Mouse (Mus musculus) MEL (cell line): ENCODE results near the gene Olfr393. TPM values are rescaled to one million over a fixed set of nuclear protein-coding genes. Genes with fewer than 3 reads are reported as not detected.

Experiments
- DNase-seq: peaks from one replicate; pipeline ENCODE4 v3.0.0; 2011; ENCODE audit warnings: low read depth, low spot score
- H3K27ac ChIP-seq: 2 replicates; pipeline ENCODE4 v1.5.1; 2012; ENCODE audit warnings: low read depth, mild to moderate bottlenecking, control low read depth, low read length, moderate library complexity; ENCODE audit not compliant: control insufficient read depth
- H3K27me3 ChIP-seq, 2 experiments: fragments of 150-350 bp in 1 of 2; sonication (generic) in 1 of 2; 2 replicates each; pipeline ENCODE4 v1.6.1; 2012; ENCODE audit warnings: low read length in 2 of 2, mild to moderate bottlenecking in 2 of 2, improper control_type of control experiment in 1 of 2, moderate library complexity in 1 of 2; ENCODE audit not compliant: insufficient read depth in 2 of 2, control insufficient read depth in 1 of 2
- H3K36me3 ChIP-seq, 2 experiments: 2 replicates each; pipeline ENCODE4 v1.6.1; 2012 to 2014; ENCODE audit warnings: low read length in 2 of 2, improper control_type of control experiment in 1 of 2, inconsistent platforms in 1 of 2, mild to moderate bottlenecking in 1 of 2; ENCODE audit not compliant: insufficient read depth in 2 of 2, control insufficient read depth in 1 of 2
- H3K4me1 ChIP-seq, 2 experiments: fragments of 150-350 bp in 1 of 2; sonication (generic) in 1 of 2; 2 replicates each; pipeline ENCODE4 v1.6.1; 2012; ENCODE audit warnings: low read length in 2 of 2, improper control_type of control experiment in 1 of 2, mild to moderate bottlenecking in 1 of 2; ENCODE audit not compliant: insufficient read depth in 2 of 2, control insufficient read depth in 1 of 2
- H3K4me3 ChIP-seq, 2 experiments: fragments of 150-350 bp in 1 of 2; sonication (generic) in 1 of 2; 2 replicates each; pipeline ENCODE4 v1.5.1; 2012; ENCODE audit warnings: low read depth in 2 of 2, low read length in 2 of 2, mild to moderate bottlenecking in 2 of 2, moderate library complexity in 2 of 2, control low read depth in 1 of 2, improper control_type of control experiment in 1 of 2; ENCODE audit not compliant: control insufficient read depth in 1 of 2, insufficient read depth in 1 of 2
- H3K79me2 ChIP-seq: 2 replicates; pipeline ENCODE4 v1.6.1; 2012; ENCODE audit warnings: mild to moderate bottlenecking, low read length, moderate library complexity; ENCODE audit not compliant: control insufficient read depth, poor library complexity, insufficient read depth
- H3K9ac ChIP-seq: 2 replicates; pipeline ENCODE4 v1.6.1; 2012; ENCODE audit warnings: low read depth, mild to moderate bottlenecking, control low read depth, low read length, moderate library complexity; ENCODE audit not compliant: control insufficient read depth, poor library complexity, severe bottlenecking
- H3K9me3 ChIP-seq: fragments of 150-350 bp; sonication (generic); replicated peaks from 2 replicates; pipeline ENCODE4 v1.6.1; 2012; ENCODE audit warnings: mild to moderate bottlenecking, low read length, improper control_type of control experiment, moderate library complexity; ENCODE audit not compliant: insufficient read depth
- CHD2 ChIP-seq: IDR thresholded peaks from 2 replicates; pipeline ENCODE4 v1.6.1; 2011; ENCODE audit warnings: low read length, improper control_type of control experiment
- CTCF ChIP-seq, 3 experiments: IDR thresholded peaks in 2 of 3; conservative IDR thresholded peaks in 1 of 3; 2 replicates each; pipeline ENCODE4 v1.5.1; 2011 to 2012; ENCODE audit warnings: low read length in 3 of 3, low read depth in 2 of 3, mild to moderate bottlenecking in 2 of 3, improper control_type of control experiment in 1 of 3, inconsistent platforms in 1 of 3, mixed read lengths in 1 of 3, moderate library complexity in 1 of 3; ENCODE audit not compliant: control insufficient read depth in 1 of 3, insufficient read depth in 1 of 3, poor library complexity in 1 of 3, severe bottlenecking in 1 of 3
- E2F4 ChIP-seq: IDR thresholded peaks from 2 replicates; pipeline ENCODE4 v1.6.1; 2011; ENCODE audit warnings: low read depth, low read length, improper control_type of control experiment, borderline replicate concordance
- GABPA ChIP-seq: IDR thresholded peaks from 2 replicates; pipeline ENCODE4 v1.6.1; 2012; ENCODE audit warnings: low read depth, mild to moderate bottlenecking, inconsistent platforms, low read length, improper control_type of control experiment, moderate library complexity
- MEF2A ChIP-seq: IDR thresholded peaks from 2 replicates; pipeline ENCODE4 v1.6.1; 2014; ENCODE audit warnings: low read depth, mild to moderate bottlenecking, inconsistent platforms, low read length, improper control_type of control experiment; ENCODE audit not compliant: poor library complexity, insufficient replicate concordance, severe bottlenecking; ENCODE audit errors: extremely low read depth
- MYC ChIP-seq: IDR thresholded peaks from 2 replicates; pipeline ENCODE4 v1.6.1; 2011; ENCODE audit warnings: low read depth, mild to moderate bottlenecking, low read length, improper control_type of control experiment, moderate library complexity
- NELFE ChIP-seq: IDR thresholded peaks from 2 replicates; pipeline ENCODE4 v1.6.1; 2011; ENCODE audit warnings: low read depth, low read length, improper control_type of control experiment
- POLR2AphosphoS5 ChIP-seq: IDR thresholded peaks from 2 replicates; pipeline ENCODE4 v1.6.1; 2012; ENCODE audit warnings: low read depth, borderline replicate concordance, mild to moderate bottlenecking, inconsistent platforms, low read length, moderate library complexity, mixed read lengths
- RCOR1 ChIP-seq: IDR thresholded peaks from 2 replicates; pipeline ENCODE4 v1.6.1; 2012; ENCODE audit warnings: low read depth, mild to moderate bottlenecking, inconsistent platforms, low read length, improper control_type of control experiment
- SIN3A ChIP-seq: IDR thresholded peaks from 2 replicates; pipeline ENCODE4 v1.6.1; 2012; ENCODE audit warnings: low read length, improper control_type of control experiment, inconsistent platforms
- TCF12 ChIP-seq: IDR thresholded peaks from 2 replicates; pipeline ENCODE4 v1.6.1; 2014; ENCODE audit warnings: low read depth, mild to moderate bottlenecking, inconsistent platforms, low read length, improper control_type of control experiment, moderate library complexity
- USF2 ChIP-seq, 2 experiments: IDR thresholded peaks; 2 replicates each; pipeline ENCODE4 v1.6.1; 2011 to 2012; ENCODE audit warnings: improper control_type of control experiment in 2 of 2, low read length in 2 of 2, borderline replicate concordance in 1 of 2, inconsistent platforms in 1 of 2, low read depth in 1 of 2, mild to moderate bottlenecking in 1 of 2; ENCODE audit not compliant: insufficient read depth in 1 of 2
- ZC3H11A ChIP-seq: IDR thresholded peaks from 2 replicates; pipeline ENCODE4 v1.6.1; 2012; ENCODE audit warnings: low read depth, mild to moderate bottlenecking, inconsistent platforms, low read length, improper control_type of control experiment
- ZKSCAN1 ChIP-seq: IDR thresholded peaks from 2 replicates; pipeline ENCODE4 v1.6.1; 2012; ENCODE audit warnings: low read depth, mild to moderate bottlenecking, inconsistent platforms, low read length, improper control_type of control experiment, moderate library complexity
- ZMIZ1 ChIP-seq: IDR thresholded peaks from 2 replicates; pipeline ENCODE4 v1.6.1; 2012; ENCODE audit warnings: low read depth, mild to moderate bottlenecking, inconsistent platforms, low read length, improper control_type of control experiment, moderate library complexity
- polyA plus RNA-seq, 2 experiments: library from polyadenylated mRNA; stranded (reverse) in 1 of 2; unstranded in 1 of 2; fragments of >175 nt in 1 of 2; fragments of >200 nt in 1 of 2; gene quantifications; 2 replicates each; pipeline versions ENCODE4 v1.2.1 to v1.2.4; 2012; ENCODE audit warnings: low replicate concordance in 2 of 2, low read depth in 1 of 2; ENCODE audit not compliant: insufficient read length in 2 of 2, insufficient read depth in 1 of 2, missing spikeins in 1 of 2
- total RNA-seq: library from RNA; depleted of rRNA; stranded (reverse); fragments of 300-350 nt; gene quantifications from 2 replicates; pipeline ENCODE4 v1.2.3, GENCODE M21; 2012; rRNA removed

Olfr393 gene
- total RNA-seq (not detected in 2 replicates), polyA plus RNA-seq (not detected)

DNA sequence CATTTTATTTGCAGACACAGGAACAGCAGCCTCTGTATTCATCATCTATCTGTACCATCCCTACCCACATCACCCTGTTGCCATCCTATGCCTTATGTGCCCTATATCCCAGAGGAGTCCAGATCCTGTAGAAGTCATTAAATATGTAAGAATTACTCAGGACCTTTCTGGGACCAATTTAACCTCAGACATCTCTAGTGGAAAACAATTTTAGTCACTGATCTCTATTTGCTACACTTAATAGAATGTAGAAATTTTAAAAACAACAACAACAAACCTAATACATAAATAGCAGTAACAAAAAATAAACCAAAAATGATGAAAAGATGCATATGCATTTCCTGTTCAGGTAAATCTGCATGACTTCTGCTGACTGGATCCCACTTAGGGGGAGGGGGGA, at the start of gene Olfr393:
Olfr393 (minus strand) TSS at position 101 of the 400 bp plus-strand sequence.
- H3K4me3 ChIP-seq: no peak within 1 kb of the TSS
- TF ChIP-seq RCOR1 (no peak), POLR2AphosphoS5 (no peak), ZC3H11A (no peak), MEF2A (no peak), GABPA (no peak), E2F4 (no peak), TCF12 (no peak), ZKSCAN1 (no peak), MYC (no peak), CHD2 (no peak)
- no peaks in the 10 kb centered on the region for H3K9me3 ChIP-seq
- H3K27me3 ChIP-seq: no peaks in the 10 kb centered on the region
- no peak within 1 kb of the TSS for H3K27ac ChIP-seq
- H3K4me1 ChIP-seq: no peaks in the 10 kb centered on the region
- no peak within 1 kb of the TSS for H3K9ac ChIP-seq
- DNase-seq: no peak
- no peaks in the 10 kb centered on the region for H3K36me3 ChIP-seq
- no peaks in the 10 kb centered on the region for H3K79me2 ChIP-seq

DNA sequence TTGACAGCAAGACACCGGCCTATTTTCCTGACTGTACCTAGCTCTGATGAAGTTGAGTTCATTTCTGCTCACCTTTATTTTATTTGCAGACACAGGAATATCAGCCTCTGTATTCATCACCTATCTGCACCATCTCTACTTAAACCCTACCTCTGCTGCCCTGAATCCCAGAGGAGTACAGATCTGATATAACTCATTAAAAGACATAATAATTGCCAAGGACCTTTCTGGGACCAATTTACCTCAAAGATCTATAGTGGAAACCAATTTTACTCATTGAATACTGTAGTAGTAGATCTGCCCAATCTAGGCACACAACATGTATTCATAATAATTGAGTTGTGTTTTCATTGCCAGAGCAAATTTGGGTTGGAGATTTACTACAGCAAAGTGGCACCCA, 39.4 kb upstream of the Olfr393 start, which contains the start of gene Olfr394:
Olfr394 (minus strand) TSS at position 101 of the 400 bp plus-strand sequence.
- no peaks in the 10 kb centered on the region for H3K27me3 ChIP-seq
- H3K79me2 ChIP-seq: no peaks in the 10 kb centered on the region
- TF ChIP-seq GABPA: no peak
- TF ChIP-seq USF2 (IDR thresholded peaks at IDR 0.05; ENCODE audit: borderline replicate concordance in 1 of 2, insufficient read depth in 1 of 2, low read depth in 1 of 2, low read length in 2 of 2): no peak
- no peak for TF ChIP-seq SIN3A
- no peak for TF ChIP-seq ZMIZ1
- no peak for TF ChIP-seq CTCF (IDR thresholded peaks at IDR 0.05 in 2 of 3, conservative IDR thresholded peaks at IDR 0.05 in 1 of 3; ENCODE audit: control insufficient read depth in 1 of 3, insufficient read depth in 1 of 3, low read depth in 2 of 3, low read length in 3 of 3, poor library complexity in 1 of 3, severe bottlenecking in 1 of 3)
- no peak for TF ChIP-seq ZC3H11A
- TF ChIP-seq E2F4: no peak
- no peak for TF ChIP-seq NELFE
- no peak within 1 kb of the TSS for H3K9ac ChIP-seq
- no peaks in the 10 kb centered on the region for H3K36me3 ChIP-seq
- no peak within 1 kb of the TSS for H3K4me3 ChIP-seq
- no peaks in the 10 kb centered on the region for H3K4me1 ChIP-seq
- H3K9me3 ChIP-seq: no peaks in the 10 kb centered on the region
- H3K27ac ChIP-seq: no peak within 1 kb of the TSS
- no peak for DNase-seq
